Mouse (Mus musculus) frontal cortex, adult 2 months (tissue): ENCODE measurements around the gene Unc50. TPM values are rescaled to one million over a fixed set of nuclear protein-coding genes. Genes with fewer than 3 reads are reported as not detected.

Experiments
- DNase-seq, 2 experiments: peaks; one replicate each; pipeline ENCODE4 v3.0.0; 2022; ENCODE audit warnings: low spot score in 1 of 2; ENCODE audit errors: extremely low spot score in 1 of 2
- polyA plus RNA-seq: library from polyadenylated mRNA; depleted of rRNA; stranded (reverse); fragments of >200 nt; gene quantifications from 2 replicates; pipeline ENCODE4 v1.2.3, GENCODE M21; 2012; rRNA removed

The Unc50 gene
- polyA plus RNA-seq, 1 experiment, result 79.0 TPM

- no peak for DNase-seq
Measured at GRCm38 (mm10) chr1:37481331-37481730, 51.4 kb downstream of the Unc50 start.

DNA sequence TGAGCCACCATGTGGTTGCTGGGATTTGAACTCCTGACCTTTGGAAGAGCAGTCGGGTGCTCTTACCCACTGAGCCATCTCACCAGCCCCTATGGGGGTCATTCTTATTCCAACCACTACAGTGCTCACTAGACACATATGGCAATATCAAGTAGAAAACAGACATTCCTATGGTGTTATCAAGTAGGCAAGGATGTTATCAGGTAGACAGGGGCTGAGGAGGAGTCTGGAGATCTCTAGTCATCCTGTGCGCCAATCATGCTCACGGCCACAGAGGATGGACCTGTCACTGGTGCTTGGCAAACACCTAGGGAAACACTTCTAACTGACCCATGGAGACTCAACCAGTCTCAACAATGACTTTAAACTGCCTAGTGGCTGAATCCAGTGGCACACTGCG lies 54.7 kb downstream of the Unc50 start:
- DNase-seq, result no peak

DNA sequence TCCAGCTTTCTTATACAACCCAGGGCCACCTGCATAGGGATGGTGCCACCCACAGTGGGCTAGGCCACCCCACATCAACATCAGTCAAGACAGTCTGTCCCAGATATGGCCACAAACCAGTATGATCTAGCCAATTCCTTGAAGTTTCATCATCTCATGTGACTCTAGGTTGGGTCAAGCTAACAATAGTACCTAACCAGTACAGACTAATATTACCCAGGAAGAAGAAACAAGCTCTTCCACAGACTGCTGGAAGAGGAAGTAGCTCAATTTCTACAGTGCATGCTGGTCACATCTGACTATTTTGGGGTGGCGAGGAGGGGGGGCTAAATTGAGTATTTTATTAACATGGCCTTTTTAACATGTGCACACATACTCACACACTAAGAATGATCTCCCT lies 56.5 kb downstream of the Unc50 start:
- DNase-seq, result no peak

- no peak for DNase-seq
Measured at GRCm38 (mm10) chr1:37486994-37487393, 57.1 kb downstream of the Unc50 start.

- DNase-seq, result no peak
Measured at GRCm38 (mm10) chr1:37488531-37488930, 58.6 kb downstream of the Unc50 start.

Other genes starting within 250 kb of the Unc50 start
- gene Cnga3, start 215.7 kb upstream of the Unc50 start, polyA plus RNA-seq, result 0.06 and 0.20 TPM in 2 replicates
- gene Inpp4a, start 130.3 kb upstream of the Unc50 start, polyA plus RNA-seq, result 85.8 and 89.0 TPM in 2 replicates
- gene Coa5, start within 50 bp of the Unc50 start, polyA plus RNA-seq, result 74.3 and 78.6 TPM in 2 replicates
- gene Mgat4a, start 110.9 kb downstream of the Unc50 start, polyA plus RNA-seq, result 14.9 and 16.2 TPM in 2 replicates